In the genomic region with DNA sequence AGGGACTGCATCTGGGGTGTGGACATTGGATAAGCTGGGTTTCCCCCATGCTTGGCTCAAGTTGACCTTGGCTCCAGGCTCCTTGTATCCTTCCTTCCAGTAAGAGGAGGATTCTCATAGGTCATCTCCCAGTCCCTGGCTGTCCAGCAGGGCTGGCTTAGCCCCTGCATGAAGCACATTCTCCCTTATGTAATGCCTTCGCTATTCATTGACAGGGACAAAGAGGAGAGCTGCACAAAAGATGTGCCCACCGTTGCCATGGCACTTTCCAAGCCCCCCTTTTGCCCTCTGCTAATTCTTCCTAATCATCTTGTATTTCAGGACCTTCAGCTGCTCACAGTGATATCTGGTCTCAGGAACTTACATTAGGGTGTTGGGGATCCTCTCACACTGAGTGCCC, we compare ENCODE assay signal across 14 mouse cellular contexts.
DNase-seq lines count a peak whose midpoint lies in the region; ATAC-seq lines count a peak whose summit lies in the region.
"Had no signal": no experiment of that assay in that cellular context is flagged by ENCODE, and none has a peak within 500 bp of the region (broad histone marks: within the 10 kb centered on the region; RNA-seq: fewer than 3 reads in every experiment).

No protein-coding gene starts in this region.

- no peak overlapping the region for H3K4me3 ChIP-seq in hindbrain, embryonic 10.5 days
- H3K4me3 ChIP-seq in hindbrain, embryonic 13.5 days: no peak overlapping the region
- no peak overlapping the region for H3K4me3 ChIP-seq in forebrain, embryonic 14.5 days (ENCODE audit: low read depth, low read length)
- no peak overlapping the region for H3K4me3 ChIP-seq in midbrain, embryonic 11.5 days (ENCODE audit: low read depth, low read length)
- H3K4me3 ChIP-seq: intestine, embryonic 15.5 days had no signal

- H3K36me3 ChIP-seq in hindbrain, embryonic 10.5 days: no peaks in the 10 kb centered on the region
- H3K36me3 ChIP-seq in hindbrain, embryonic 13.5 days: no peaks in the 10 kb centered on the region
- no peaks in the 10 kb centered on the region for H3K36me3 ChIP-seq in forebrain, embryonic 14.5 days (ENCODE audit: control insufficient read depth, insufficient read depth, low read length)
- no peaks in the 10 kb centered on the region for H3K36me3 ChIP-seq in midbrain, embryonic 11.5 days (ENCODE audit: control insufficient read depth, insufficient read depth, low read length)
- H3K36me3 ChIP-seq: intestine, embryonic 15.5 days had no signal

- no peaks in the 10 kb centered on the region for H3K27me3 ChIP-seq in hindbrain, embryonic 10.5 days (ENCODE audit: insufficient read depth, poor library complexity, severe bottlenecking)
- H3K27me3 ChIP-seq in hindbrain, embryonic 13.5 days: no peaks in the 10 kb centered on the region
- H3K27me3 ChIP-seq in forebrain, embryonic 14.5 days (replicated peaks; ENCODE audit: control insufficient read depth, insufficient read depth, low read length): no peaks in the 10 kb centered on the region
- no peaks in the 10 kb centered on the region for H3K27me3 ChIP-seq in midbrain, embryonic 11.5 days (ENCODE audit: control insufficient read depth, insufficient read depth, low read length)
- H3K27me3 ChIP-seq: intestine, embryonic 15.5 days had no signal

- WGBS in hindbrain, embryonic 10.5 days: 65% methylated on average over 2 of the region's 2 CpGs
- WGBS in hindbrain, embryonic 13.5 days: 17% methylated on average over 2 of the region's 2 CpGs
- WGBS in forebrain, embryonic 14.5 days: 8% methylated on average over 2 of the region's 2 CpGs
- 42% methylated on average over 2 of the region's 2 CpGs for WGBS in midbrain, embryonic 11.5 days

- no peak overlapping the region for H3K9ac ChIP-seq in hindbrain, embryonic 13.5 days
- no peak overlapping the region for H3K9ac ChIP-seq in forebrain, embryonic 14.5 days (ENCODE audit: low read length)
- H3K9ac ChIP-seq in midbrain, embryonic 11.5 days (ENCODE audit: low read length): no peak overlapping the region
- H3K9ac ChIP-seq: intestine, embryonic 15.5 days had no signal

- peaks cover 13% of the 10 kb centered on the region for H3K4me1 ChIP-seq in hindbrain, embryonic 10.5 days (replicated peaks)
- H3K4me1 ChIP-seq in hindbrain, embryonic 13.5 days (replicated peaks): no peaks in the 10 kb centered on the region; the same call in 1 of the 2 replicates
- no peaks in the 10 kb centered on the region; the same call in 1 of the 2 replicates for H3K4me1 ChIP-seq in forebrain, embryonic 14.5 days (ENCODE audit: control insufficient read depth, insufficient read depth, low read length)
- H3K4me1 ChIP-seq in midbrain, embryonic 11.5 days (ENCODE audit: control insufficient read depth, insufficient read depth, low read length): peaks cover 4% of the 10 kb centered on the region
- H3K4me1 ChIP-seq: intestine, embryonic 15.5 days had no signal

- no peak for ATAC-seq in hindbrain, embryonic 13.5 days (ENCODE audit: low FRiP score)
- peak; percentile 72 for ATAC-seq in forebrain, embryonic 14.5 days
- ATAC-seq in midbrain, embryonic 11.5 days (ENCODE audit: low FRiP score): peak; percentile 72
- ATAC-seq: activated CD4-positive, CD25-positive, alpha-beta regulatory T cell, adult 4 months; intestine, embryonic 15.5 days had no signal

- H3K27ac ChIP-seq in hindbrain, embryonic 10.5 days: peak overlapping the region; percentile 37; the same call in 1 of the 2 replicates
- no peak overlapping the region for H3K27ac ChIP-seq in hindbrain, embryonic 13.5 days
- 0 out of 2 replicates have a peak overlapping the region, but pooled peaks have one; percentile 28 for H3K27ac ChIP-seq in forebrain, embryonic 14.5 days (ENCODE audit: low read depth, low read length)
- H3K27ac ChIP-seq in midbrain, embryonic 11.5 days (ENCODE audit: low read depth, low read length): no peak overlapping the region
- H3K27ac ChIP-seq: intestine, embryonic 15.5 days had no signal

- DNase-seq in hindbrain, embryonic 10.5 days (ENCODE audit: low spot score): peak; percentile 14
- peak; percentile 58 for DNase-seq in forebrain, embryonic 14.5 days (ENCODE audit: low spot score)
- DNase-seq in midbrain, embryonic 11.5 days (ENCODE audit: low spot score, missing footprints): peak; percentile 85
- DNase-seq in retina, postnatal 7 days (ENCODE audit: low read depth, low spot score): peak; percentile 11
- DNase-seq in testis, postnatal 10 days (ENCODE audit: low spot score): no peak
- DNase-seq in liver: no peak
- DNase-seq: adrenal gland, postnatal 25 days; gastrocnemius, postnatal 25 days; heart, postnatal 10 days; lung, adult 2 months; lung, postnatal 4 days had no signal

- H3K9me3 ChIP-seq in hindbrain, embryonic 10.5 days: peaks cover 9% of the 10 kb centered on the region
- H3K9me3 ChIP-seq in hindbrain, embryonic 13.5 days: peaks cover 4% of the 10 kb centered on the region; the same call in 1 of the 2 replicates
- H3K9me3 ChIP-seq in forebrain, embryonic 14.5 days (replicated peaks; ENCODE audit: control insufficient read depth, low read length): no peaks in the 10 kb centered on the region
- peaks cover 3% of the 10 kb centered on the region; the same call in 1 of the 2 replicates for H3K9me3 ChIP-seq in midbrain, embryonic 11.5 days (ENCODE audit: control insufficient read depth, low read length)
- H3K9me3 ChIP-seq: intestine, embryonic 15.5 days had no signal

- H3K4me2 ChIP-seq in hindbrain, embryonic 13.5 days: no peak overlapping the region
- H3K4me2 ChIP-seq in forebrain, embryonic 14.5 days (ENCODE audit: low read length): no peak overlapping the region
- H3K4me2 ChIP-seq in midbrain, embryonic 11.5 days: no peak overlapping the region
- H3K4me2 ChIP-seq: intestine, embryonic 15.5 days had no signal

Comparison
In these comparisons a context has a peak if more than half of its experiments do, and no peak if none do; other contexts are left out.
1. H3K27ac ChIP-seq: peak in hindbrain, embryonic 10.5 days (single experiment) and forebrain, embryonic 14.5 days (single experiment); none in hindbrain, embryonic 13.5 days (single experiment) and midbrain, embryonic 11.5 days (single experiment).
2. DNase-seq: peak in hindbrain, embryonic 10.5 days (single experiment), forebrain, embryonic 14.5 days (single experiment), midbrain, embryonic 11.5 days (single experiment) and retina, postnatal 7 days (single experiment); none in testis, postnatal 10 days (single experiment) and liver (single experiment).